Mouse (Mus musculus): ENCODE data around the gene Syn3. TPM values are rescaled to one million over a fixed set of nuclear protein-coding genes. Genes with fewer than 3 reads are reported as not detected.
"Not testable (repeated sequence)": the region's sequence is repeated elsewhere in the genome, so short reads cannot be mapped to it uniquely, and the experiment has no call there.

Gene Syn3
- polyA plus RNA-seq, 1 experiment from 2014 or later: 8.5 TPM

GRCm38 (mm10) chr10:86437294-86437693 is 61.4 kb downstream of the Syn3 start:
- H3K9me3 ChIP-seq (replicated peaks; ENCODE audit: control insufficient read depth, low read length): no peaks in the 10 kb centered on the region
- ATAC-seq (no peak), DNase-seq (ENCODE audit: low spot score) (no peak)
- H3K4me1 ChIP-seq (ENCODE audit: control insufficient read depth, insufficient read depth, low read length): no peaks in the 10 kb centered on the region
- H3K27me3 ChIP-seq (replicated peaks; ENCODE audit: control insufficient read depth, insufficient read depth, low read length): no peaks in the 10 kb centered on the region
- no peak overlapping the region for H3K9ac ChIP-seq (ENCODE audit: low read length)
- H3K4me2 ChIP-seq (ENCODE audit: low read length): no peak overlapping the region
- no peak overlapping the region for H3K4me3 ChIP-seq (ENCODE audit: low read depth, low read length)
- no peak overlapping the region for H3K27ac ChIP-seq (ENCODE audit: low read depth, low read length)
- H3K36me3 ChIP-seq (ENCODE audit: control insufficient read depth, insufficient read depth, low read length): no peaks in the 10 kb centered on the region
- WGBS: 94% methylated on average over 11 of the region's 11 CpGs

GRCm38 (mm10) chr10:86435006-86435405 is 63.7 kb downstream of the Syn3 start:
- 50% methylated on average over 4 of the region's 4 CpGs for WGBS
- H3K9me3 ChIP-seq (replicated peaks; ENCODE audit: control insufficient read depth, low read length); H3K4me1 ChIP-seq (ENCODE audit: control insufficient read depth, insufficient read depth, low read length); ATAC-seq; H3K36me3 ChIP-seq (ENCODE audit: control insufficient read depth, insufficient read depth, low read length); H3K9ac ChIP-seq (ENCODE audit: low read length); H3K27ac ChIP-seq (ENCODE audit: low read depth, low read length); DNase-seq (ENCODE audit: low spot score); H3K27me3 ChIP-seq (replicated peaks; ENCODE audit: control insufficient read depth, insufficient read depth, low read length); H3K4me3 ChIP-seq (ENCODE audit: low read depth, low read length); H3K4me2 ChIP-seq (ENCODE audit: low read length): not testable (repeated sequence)

GRCm38 (mm10) chr10:86429651-86430050 is 69.0 kb downstream of the Syn3 start:
- no peak overlapping the region for H3K27ac ChIP-seq (ENCODE audit: low read depth, low read length)
- H3K4me3 ChIP-seq (ENCODE audit: low read depth, low read length): no peak overlapping the region
- no peak overlapping the region for H3K9ac ChIP-seq (ENCODE audit: low read length)
- H3K4me2 ChIP-seq (ENCODE audit: low read length): no peak overlapping the region
- DNase-seq (ENCODE audit: low spot score) (peak; percentile 34), ATAC-seq (no peak)
- no peaks in the 10 kb centered on the region for H3K9me3 ChIP-seq (replicated peaks; ENCODE audit: control insufficient read depth, low read length)
- no peaks in the 10 kb centered on the region for H3K36me3 ChIP-seq (ENCODE audit: control insufficient read depth, insufficient read depth, low read length)
- H3K27me3 ChIP-seq (replicated peaks; ENCODE audit: control insufficient read depth, insufficient read depth, low read length): no peaks in the 10 kb centered on the region
- WGBS: 86% methylated on average over 3 of the region's 3 CpGs
- no peaks in the 10 kb centered on the region for H3K4me1 ChIP-seq (ENCODE audit: control insufficient read depth, insufficient read depth, low read length)

- DNase-seq (ENCODE audit: low spot score) (no peak), ATAC-seq (no peak)
- Histone ChIP-seq H3K9me3 (replicated peaks; ENCODE audit: control insufficient read depth, low read length) (no peaks in the 10 kb centered on the region), H3K4me3 (ENCODE audit: low read depth, low read length) (no peak overlapping the region), H3K27ac (ENCODE audit: low read depth, low read length) (no peak overlapping the region), H3K4me1 (ENCODE audit: control insufficient read depth, insufficient read depth, low read length) (no peaks in the 10 kb centered on the region), H3K9ac (ENCODE audit: low read length) (no peak overlapping the region), H3K4me2 (ENCODE audit: low read length) (no peak overlapping the region), H3K27me3 (replicated peaks; ENCODE audit: control insufficient read depth, insufficient read depth, low read length) (no peaks in the 10 kb centered on the region), H3K36me3 (ENCODE audit: control insufficient read depth, insufficient read depth, low read length) (no peaks in the 10 kb centered on the region)
- WGBS: 71% methylated on average over 2 of the region's 2 CpGs
These were observed 70.7 kb downstream of the Syn3 start for GRCm38 (mm10) chr10:86427956-86428355.

- 32% methylated on average over 10 of the region's 10 CpGs for WGBS
- Histone ChIP-seq H3K4me2 (ENCODE audit: low read length) (no peak overlapping the region), H3K4me3 (ENCODE audit: low read depth, low read length) (no peak overlapping the region), H3K9ac (ENCODE audit: low read length) (no peak overlapping the region), H3K27me3 (replicated peaks; ENCODE audit: control insufficient read depth, insufficient read depth, low read length) (no peaks in the 10 kb centered on the region), H3K9me3 (replicated peaks; ENCODE audit: control insufficient read depth, low read length) (no peaks in the 10 kb centered on the region), H3K4me1 (ENCODE audit: control insufficient read depth, insufficient read depth, low read length) (no peaks in the 10 kb centered on the region), H3K36me3 (ENCODE audit: control insufficient read depth, insufficient read depth, low read length) (no peaks in the 10 kb centered on the region), H3K27ac (ENCODE audit: low read depth, low read length) (no peak overlapping the region)
- DNase-seq (ENCODE audit: low spot score): peak; percentile 72
- ATAC-seq: peak; percentile 63
These were observed 72.8 kb downstream of the Syn3 start for GRCm38 (mm10) chr10:86425690-86426530.

- Histone ChIP-seq H3K27ac (ENCODE audit: low read depth, low read length) (no peak overlapping the region), H3K4me3 (ENCODE audit: low read depth, low read length) (no peak overlapping the region), H3K4me1 (ENCODE audit: control insufficient read depth, insufficient read depth, low read length) (no peaks in the 10 kb centered on the region), H3K9ac (ENCODE audit: low read length) (no peak overlapping the region), H3K36me3 (ENCODE audit: control insufficient read depth, insufficient read depth, low read length) (no peaks in the 10 kb centered on the region), H3K9me3 (replicated peaks; ENCODE audit: control insufficient read depth, low read length) (no peaks in the 10 kb centered on the region), H3K4me2 (ENCODE audit: low read length) (no peak overlapping the region), H3K27me3 (replicated peaks; ENCODE audit: control insufficient read depth, insufficient read depth, low read length) (no peaks in the 10 kb centered on the region)
- WGBS: 94% methylated on average over 3 of the region's 3 CpGs
- ATAC-seq: no peak
- DNase-seq (ENCODE audit: low spot score): no peak
These were observed 76.8 kb downstream of the Syn3 start for GRCm38 (mm10) chr10:86421731-86422370.

- Histone ChIP-seq H3K9ac (ENCODE audit: low read length) (no peak overlapping the region), H3K9me3 (replicated peaks; ENCODE audit: control insufficient read depth, low read length) (no peaks in the 10 kb centered on the region), H3K4me1 (ENCODE audit: control insufficient read depth, insufficient read depth, low read length) (no peaks in the 10 kb centered on the region), H3K4me2 (ENCODE audit: low read length) (no peak overlapping the region), H3K36me3 (ENCODE audit: control insufficient read depth, insufficient read depth, low read length) (no peaks in the 10 kb centered on the region), H3K4me3 (ENCODE audit: low read depth, low read length) (no peak overlapping the region), H3K27ac (ENCODE audit: low read depth, low read length) (no peak overlapping the region), H3K27me3 (replicated peaks; ENCODE audit: control insufficient read depth, insufficient read depth, low read length) (no peaks in the 10 kb centered on the region)
- DNase-seq (ENCODE audit: low spot score) (no peak), ATAC-seq (no peak)
- WGBS: 88% methylated on average over 5 of the region's 5 CpGs
These were observed 79.8 kb downstream of the Syn3 start for GRCm38 (mm10) chr10:86418931-86419330.

- Histone ChIP-seq H3K4me3 (ENCODE audit: low read depth, low read length) (no peak overlapping the region), H3K9me3 (replicated peaks; ENCODE audit: control insufficient read depth, low read length) (no peaks in the 10 kb centered on the region), H3K27ac (ENCODE audit: low read depth, low read length) (no peak overlapping the region), H3K27me3 (replicated peaks; ENCODE audit: control insufficient read depth, insufficient read depth, low read length) (no peaks in the 10 kb centered on the region), H3K4me2 (ENCODE audit: low read length) (no peak overlapping the region), H3K4me1 (ENCODE audit: control insufficient read depth, insufficient read depth, low read length) (no peaks in the 10 kb centered on the region), H3K36me3 (ENCODE audit: control insufficient read depth, insufficient read depth, low read length) (no peaks in the 10 kb centered on the region), H3K9ac (ENCODE audit: low read length) (no peak overlapping the region)
- 82% methylated on average over 2 of the region's 2 CpGs for WGBS
- no peak for ATAC-seq
- no peak for DNase-seq (ENCODE audit: low spot score)
These were observed 80.4 kb downstream of the Syn3 start for GRCm38 (mm10) chr10:86418345-86418744.

GRCm38 (mm10) chr10:86416806-86417205 is 81.9 kb downstream of the Syn3 start:
- ATAC-seq: no peak
- Histone ChIP-seq H3K4me3 (ENCODE audit: low read depth, low read length) (no peak overlapping the region), H3K9me3 (replicated peaks; ENCODE audit: control insufficient read depth, low read length) (no peaks in the 10 kb centered on the region), H3K27me3 (replicated peaks; ENCODE audit: control insufficient read depth, insufficient read depth, low read length) (no peaks in the 10 kb centered on the region), H3K4me2 (ENCODE audit: low read length) (no peak overlapping the region), H3K4me1 (ENCODE audit: control insufficient read depth, insufficient read depth, low read length) (no peaks in the 10 kb centered on the region), H3K9ac (ENCODE audit: low read length) (no peak overlapping the region), H3K36me3 (ENCODE audit: control insufficient read depth, insufficient read depth, low read length) (no peaks in the 10 kb centered on the region), H3K27ac (ENCODE audit: low read depth, low read length) (no peak overlapping the region)
- DNase-seq (ENCODE audit: low spot score): no peak
- WGBS: 84% methylated on average over 8 of the region's 8 CpGs

Measured in forebrain, embryonic 14.5 days (tissue).